Mouse (Mus musculus) liver, adult (tissue): ENCODE measurements around the gene Cacna2d3.

Experiments
- GATA4 ChIP-seq: IDR thresholded peaks from 2 replicates; pipeline ENCODE4 v1.6.1; 2014; ENCODE audit warnings: mild to moderate bottlenecking, low read length; ENCODE audit not compliant: insufficient replicate concordance

Gene Cacna2d3

GRCm38 (mm10) chr14:29391489-29391888 is 330.2 kb downstream of the Cacna2d3 start:
- no peak for TF ChIP-seq GATA4

GRCm38 (mm10) chr14:29387761-29388160 is 333.9 kb downstream of the Cacna2d3 start:
- no peak for TF ChIP-seq GATA4

- no peak for TF ChIP-seq GATA4
Observed at GRCm38 (mm10) chr14:29385500-29385899, 336.2 kb downstream of the Cacna2d3 start.

GRCm38 (mm10) chr14:29382786-29383185 is 338.9 kb downstream of the Cacna2d3 start:
- no peak for TF ChIP-seq GATA4

GRCm38 (mm10) chr14:29366911-29367310 is 354.8 kb downstream of the Cacna2d3 start:
- no peak for TF ChIP-seq GATA4

- no peak for TF ChIP-seq GATA4
Observed at GRCm38 (mm10) chr14:29362448-29362847, 359.2 kb downstream of the Cacna2d3 start.

GRCm38 (mm10) chr14:29350627-29351026 is 371.0 kb downstream of the Cacna2d3 start:
- no peak for TF ChIP-seq GATA4

GRCm38 (mm10) chr14:29341581-29341980 is 380.1 kb downstream of the Cacna2d3 start:
- TF ChIP-seq GATA4: no peak

GRCm38 (mm10) chr14:29340728-29341127 is 380.9 kb downstream of the Cacna2d3 start:
- no peak for TF ChIP-seq GATA4

GRCm38 (mm10) chr14:29334897-29335296 is 386.8 kb downstream of the Cacna2d3 start:
- TF ChIP-seq GATA4: no peak

- no peak for TF ChIP-seq GATA4
Observed at GRCm38 (mm10) chr14:29334216-29334615, 387.4 kb downstream of the Cacna2d3 start.

GRCm38 (mm10) chr14:29324430-29324782 is 397.3 kb downstream of the Cacna2d3 start:
- no peak for TF ChIP-seq GATA4

- no peak for TF ChIP-seq GATA4
Observed at GRCm38 (mm10) chr14:29323718-29324429, 397.8 kb downstream of the Cacna2d3 start.

GRCm38 (mm10) chr14:29313431-29313830 is 408.2 kb downstream of the Cacna2d3 start:
- no peak for TF ChIP-seq GATA4

GRCm38 (mm10) chr14:29305623-29306022 is 416.0 kb downstream of the Cacna2d3 start:
- TF ChIP-seq GATA4: no peak

GRCm38 (mm10) chr14:29296185-29296754 is 425.4 kb downstream of the Cacna2d3 start:
- TF ChIP-seq GATA4: no peak

- no peak for TF ChIP-seq GATA4
Observed at GRCm38 (mm10) chr14:29278901-29279300, 442.8 kb downstream of the Cacna2d3 start.
